Mouse (Mus musculus) right cerebral cortex, postnatal 10 days (tissue): ENCODE results near the gene Cux2.

Experiments
- DNase-seq, 2 experiments: peaks; one replicate each; pipeline ENCODE4 v3.0.0; 2021; ENCODE audit warnings: low spot score in 2 of 2

Cux2 gene

DNA sequence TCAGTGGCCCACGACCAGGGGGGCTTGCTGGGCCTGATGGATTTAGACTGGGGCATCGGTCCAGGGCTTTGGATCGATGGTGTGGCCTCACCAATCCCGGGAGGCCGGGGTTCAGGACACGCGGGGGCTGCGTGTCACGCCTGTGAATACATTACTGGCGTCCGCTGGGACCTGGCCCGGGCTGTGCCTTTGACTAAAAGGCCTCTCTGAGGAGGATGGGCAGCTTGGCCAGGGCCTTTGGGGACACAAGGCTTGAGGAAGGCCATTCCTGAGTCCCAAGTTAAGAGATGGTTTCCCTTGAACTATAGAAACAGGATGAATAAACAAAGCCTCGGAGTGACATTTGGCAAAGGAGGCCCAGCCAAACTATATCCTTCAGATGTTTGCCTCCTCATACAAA is 32.6 kb downstream of the Cux2 start:
- no peak for DNase-seq

DNA sequence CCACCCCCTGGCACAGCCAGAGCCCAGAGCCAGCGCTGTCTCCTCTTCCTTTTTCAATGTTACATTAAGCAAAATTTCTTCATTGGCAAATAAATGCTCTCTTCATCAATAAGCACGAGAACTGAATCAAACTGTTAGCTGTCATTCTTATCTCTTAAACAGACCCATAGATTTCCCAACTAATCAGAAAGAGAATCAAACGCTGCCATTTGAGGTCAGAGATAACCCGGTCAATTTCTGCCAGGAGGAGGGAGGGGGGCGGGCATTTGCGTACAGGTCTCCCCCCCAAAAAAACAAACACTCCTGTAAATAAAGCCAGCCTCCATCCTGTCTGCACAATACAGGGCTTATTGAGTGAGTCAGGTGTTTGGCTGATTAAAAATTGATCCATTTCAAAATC is 33.2 kb downstream of the Cux2 start:
- DNase-seq, result no peak

- no peak for DNase-seq
These were observed 34.8 kb downstream of the Cux2 start for GRCm38 (mm10) chr5:122015149-122015548.

DNA sequence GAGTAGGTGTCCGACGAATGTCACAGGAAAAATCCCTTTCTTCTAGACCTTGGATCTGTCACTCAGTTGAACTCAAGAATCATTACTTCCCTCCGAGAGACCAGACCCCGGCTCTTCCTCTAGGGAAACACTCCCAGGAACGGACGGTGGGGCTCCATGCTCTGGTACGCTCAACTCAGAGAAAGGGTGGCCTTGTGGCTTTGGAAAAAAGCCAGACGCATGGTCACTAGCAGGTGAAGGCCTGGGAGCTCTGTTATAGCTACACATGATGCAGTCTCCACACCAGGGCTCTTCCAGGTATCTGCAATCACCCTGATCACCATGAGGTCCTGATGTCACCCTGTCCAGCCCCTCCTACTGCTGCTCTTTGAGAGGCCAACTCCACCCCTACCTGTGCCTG is 35.2 kb downstream of the Cux2 start:
- DNase-seq, result no peak

GRCm38 (mm10) chr5:122011289-122011688 is 38.6 kb downstream of the Cux2 start:
- no peak for DNase-seq

DNA sequence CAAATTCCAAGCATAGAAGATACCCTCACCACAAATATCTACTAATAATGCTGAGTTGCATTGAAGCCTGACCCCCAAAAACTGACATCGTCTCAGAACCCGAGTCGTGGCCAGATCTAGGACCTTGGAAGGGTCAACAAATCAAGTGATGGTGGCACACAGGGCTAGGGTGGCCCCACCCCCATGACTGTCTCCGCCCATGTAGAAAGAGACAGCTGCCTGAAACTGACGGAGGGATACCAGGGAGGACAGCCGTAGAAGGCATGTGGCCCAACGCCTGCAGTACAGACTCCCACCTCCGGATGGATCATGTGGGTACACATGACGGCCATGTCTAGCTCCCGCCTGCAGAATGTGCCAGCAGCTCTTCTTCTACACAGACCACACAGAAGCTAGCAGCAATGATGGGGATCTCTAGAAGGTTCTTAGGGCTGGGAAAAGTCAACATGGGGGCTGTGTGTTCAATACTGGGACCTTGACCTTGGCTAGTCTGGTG is 41.9 kb downstream of the Cux2 start:
- DNase-seq, result no peak

- no peak for DNase-seq
These were observed 46.4 kb downstream of the Cux2 start for GRCm38 (mm10) chr5:122003460-122003859.

DNA sequence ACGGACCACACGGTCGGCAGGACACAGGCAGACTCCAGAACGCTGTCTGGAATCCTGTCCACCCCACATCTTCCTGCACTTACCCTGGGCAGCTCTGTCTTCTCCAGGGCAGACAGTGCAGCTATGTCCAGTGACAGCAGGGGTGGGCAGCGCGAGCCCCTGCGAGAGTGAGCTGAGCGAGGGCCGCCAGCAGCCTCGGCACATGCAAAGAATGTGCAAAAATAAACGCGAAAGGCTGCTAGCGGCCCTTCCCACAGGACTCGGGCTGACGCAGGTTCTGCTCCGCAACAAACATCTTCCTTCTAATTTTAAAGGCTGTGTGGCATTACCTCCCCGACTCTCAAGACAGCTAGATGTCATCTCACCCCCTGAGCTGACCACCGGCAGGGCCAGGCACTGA is 47.8 kb downstream of the Cux2 start:
- DNase-seq, result peak in 1 of 2 experiments; percentile 44

DNA sequence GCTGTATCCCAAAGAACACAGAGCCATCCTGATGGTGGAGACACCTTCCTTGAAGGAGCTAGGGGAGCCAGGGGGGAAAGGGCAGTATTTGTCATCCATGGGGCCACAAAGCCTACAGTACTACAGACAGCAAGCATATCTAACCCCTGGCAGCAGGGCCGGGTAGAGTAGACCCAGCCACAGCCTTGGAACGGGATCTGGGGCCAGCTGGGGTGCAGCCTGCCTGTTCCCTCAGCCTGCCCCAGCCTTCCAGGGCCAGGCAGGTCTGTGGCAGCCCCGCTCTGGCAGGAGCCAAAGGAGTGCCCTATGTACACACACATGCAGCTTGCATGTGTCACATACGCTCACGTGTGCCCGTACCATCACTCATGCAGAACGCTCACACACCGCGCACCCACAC is 48.6 kb downstream of the Cux2 start:
- no peak for DNase-seq

- DNase-seq, result peak; percentile 57 to 64
These were observed 49.5 kb downstream of the Cux2 start for GRCm38 (mm10) chr5:122000381-122000780.

GRCm38 (mm10) chr5:121998981-121999795 is 50.7 kb downstream of the Cux2 start:
- peak in 1 of 2 experiments; percentile 61 for DNase-seq

DNA sequence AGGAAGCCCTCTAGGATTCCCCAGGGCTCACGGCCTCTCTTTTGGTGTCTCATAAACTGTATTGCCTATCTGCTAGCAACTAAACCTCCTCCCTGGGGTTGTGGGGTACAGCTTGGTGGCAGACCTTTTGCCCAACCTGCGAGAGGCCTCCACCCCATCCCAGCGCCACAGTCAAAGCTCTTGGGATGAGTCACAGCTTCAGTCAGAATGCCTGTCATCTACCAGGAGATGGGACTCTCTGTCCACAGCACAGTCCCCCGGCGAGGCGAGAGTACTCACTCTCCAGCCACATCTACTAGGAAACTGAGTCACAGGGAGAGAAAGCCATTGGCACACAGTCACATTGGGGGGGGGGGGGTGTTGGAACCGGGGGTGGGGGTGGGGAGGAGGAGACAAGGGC is 51.6 kb downstream of the Cux2 start:
- DNase-seq, result no peak

DNA sequence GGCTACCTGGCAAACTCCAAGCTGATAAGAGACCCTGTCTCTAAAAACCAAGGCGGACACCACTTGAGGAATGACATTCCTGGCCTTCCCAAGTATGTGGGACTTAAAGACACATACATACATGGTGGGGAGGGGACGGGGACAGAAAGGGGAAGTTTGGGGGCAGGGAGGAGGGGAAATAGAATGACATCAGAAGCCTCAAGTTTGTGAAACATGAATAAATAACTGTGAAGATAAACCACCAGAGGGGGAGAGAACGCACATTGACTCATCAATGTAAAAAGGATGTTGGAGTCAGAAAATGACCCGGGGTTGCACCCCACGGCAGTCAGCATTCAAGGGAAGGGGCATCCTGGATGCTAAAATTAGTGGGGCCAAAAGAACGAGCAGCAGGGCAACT is 53.2 kb downstream of the Cux2 start:
- no peak for DNase-seq

DNA sequence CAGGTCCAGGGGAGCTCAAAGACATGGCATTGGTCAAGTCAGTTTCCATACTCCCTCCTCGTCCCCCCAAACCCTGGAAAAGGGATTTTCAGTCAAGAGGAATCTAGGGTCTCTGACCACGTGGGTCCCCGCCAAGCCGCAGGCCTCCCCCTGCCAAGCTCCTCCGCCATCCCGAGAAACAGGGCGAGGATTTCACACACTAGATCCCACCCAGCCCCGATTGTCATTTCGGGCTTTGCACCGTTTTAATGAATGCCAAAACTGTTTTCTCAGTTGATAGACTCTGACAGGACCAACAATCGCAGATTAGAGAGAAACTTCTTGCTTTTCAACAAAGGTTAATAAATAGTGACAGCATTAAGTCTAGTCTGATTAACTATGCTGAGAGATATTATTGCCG is 55.1 kb downstream of the Cux2 start:
- DNase-seq, result no peak

DNA sequence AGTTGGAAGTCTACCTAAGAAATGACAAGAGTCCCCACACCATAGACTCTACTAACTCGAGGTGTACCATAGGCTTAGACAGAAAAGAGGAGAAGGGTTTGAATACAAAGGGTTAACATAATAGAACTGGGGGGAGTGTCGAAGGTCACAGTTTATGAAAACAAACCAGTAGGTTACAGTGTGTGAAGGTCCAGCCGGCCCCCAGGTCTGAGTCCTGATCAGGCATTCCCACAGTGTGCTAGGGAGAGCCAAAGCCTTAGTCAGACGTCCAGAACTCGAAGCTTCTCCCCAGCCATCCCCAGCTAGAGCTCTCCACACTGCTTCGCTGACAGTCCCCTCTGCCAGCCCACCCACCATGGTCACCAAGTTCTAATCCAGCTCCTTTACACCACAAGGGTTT is 58.0 kb downstream of the Cux2 start:
- DNase-seq, result no peak

DNA sequence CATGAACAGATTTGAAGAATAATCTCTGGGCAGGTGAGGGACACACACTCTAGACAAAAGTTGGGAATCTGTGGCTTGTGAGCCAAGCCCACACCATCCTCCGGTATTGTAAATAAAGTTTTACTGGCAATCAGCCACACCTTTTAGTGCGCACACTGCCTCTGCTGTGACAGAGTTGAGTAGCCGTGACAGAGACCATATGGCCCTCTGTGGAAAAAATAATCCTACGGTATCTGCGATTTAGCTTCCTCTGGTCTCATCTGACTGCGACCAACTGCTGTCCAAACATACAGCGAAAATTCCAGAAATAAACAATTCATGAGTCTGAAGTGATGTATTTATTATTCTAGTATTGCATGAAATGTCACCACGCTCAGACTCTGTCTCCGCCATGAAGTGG is 64.0 kb downstream of the Cux2 start:
- no peak for DNase-seq

DNA sequence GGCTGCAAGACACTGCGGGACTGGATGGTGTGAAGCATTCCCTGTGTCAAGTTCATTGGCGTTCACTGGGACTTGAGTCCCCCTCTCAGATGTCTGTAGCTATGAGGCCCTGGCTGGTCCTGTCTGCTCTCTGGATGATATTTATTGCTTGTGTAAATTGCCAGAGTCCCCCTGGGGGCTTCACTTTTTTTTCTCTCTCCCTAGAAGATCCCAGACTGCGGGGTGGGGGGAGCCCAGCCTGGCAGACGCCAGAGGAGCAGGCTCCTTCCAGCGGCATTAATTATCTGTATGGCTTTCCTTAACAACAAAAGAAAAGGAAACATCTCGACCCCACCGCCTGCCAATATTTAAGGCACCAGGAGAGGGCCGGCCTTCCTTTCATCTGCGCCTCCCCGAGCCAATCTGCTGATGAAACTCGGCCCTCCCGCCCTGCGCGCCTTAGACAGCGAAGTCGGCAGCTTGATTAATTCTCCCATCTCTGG is 68.2 kb downstream of the Cux2 start:
- peak; percentile 70 to 72 for DNase-seq

- no peak for DNase-seq
These were observed 73.6 kb downstream of the Cux2 start for GRCm38 (mm10) chr5:121976331-121976730.

DNA sequence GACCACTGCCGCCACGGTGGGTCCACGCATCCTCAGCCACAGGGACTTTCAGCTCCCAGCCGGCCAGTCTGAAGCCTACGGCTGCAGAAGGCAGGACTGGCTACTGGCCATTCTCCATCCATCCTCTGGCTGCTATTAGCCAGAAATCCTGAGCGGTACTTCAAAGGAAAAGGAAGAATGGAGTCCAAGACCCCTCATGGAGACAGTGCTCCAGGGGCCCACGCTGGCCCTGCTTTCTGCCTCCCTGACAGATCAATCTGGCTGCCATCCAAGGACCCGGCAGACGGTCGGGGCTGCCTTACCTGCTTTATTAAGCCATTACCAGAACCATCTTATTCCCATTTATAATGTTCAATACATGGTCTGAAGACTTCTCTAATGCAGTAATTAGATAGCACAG is 76.4 kb downstream of the Cux2 start:
- DNase-seq, result no peak

GRCm38 (mm10) chr5:121972680-121973192 is 77.2 kb downstream of the Cux2 start:
- DNase-seq, result no peak

- DNase-seq, result peak in 1 of 2 experiments; percentile 48
These were observed 80.9 kb downstream of the Cux2 start for GRCm38 (mm10) chr5:121968999-121969398.

DNA sequence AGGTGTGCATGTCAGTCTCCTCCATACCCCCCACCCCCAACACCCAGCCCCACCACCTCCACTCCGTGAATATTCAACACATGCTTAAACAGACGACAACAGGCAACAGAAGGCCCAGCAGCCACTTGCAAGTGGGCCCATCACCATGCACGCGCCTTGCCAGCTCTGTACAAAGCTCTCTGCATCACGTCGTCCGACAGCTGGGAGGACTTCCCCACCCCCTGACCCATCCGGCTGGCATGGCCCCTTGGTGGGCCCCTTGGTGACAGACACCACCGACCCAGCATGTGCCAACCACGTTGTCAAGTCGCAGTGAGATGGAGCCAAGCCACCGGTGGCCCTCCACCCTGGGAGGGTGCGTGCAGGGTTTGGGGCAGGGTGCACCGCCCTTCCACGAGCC is 81.5 kb downstream of the Cux2 start:
- peak; percentile 63 to 81 for DNase-seq

- peak; percentile 63 to 65 for DNase-seq
These were observed 82.4 kb downstream of the Cux2 start for GRCm38 (mm10) chr5:121967520-121967919.
